Mouse (Mus musculus) heart, postnatal 25 days (tissue): ENCODE data around the gene 4931406P16Rik. TPM values are rescaled to one million over a fixed set of nuclear protein-coding genes. Genes with fewer than 3 reads are reported as not detected.

Experiments
- DNase-seq: peaks from one replicate; pipeline ENCODE4 v3.0.0; 2022; ENCODE audit warnings: low spot score
- intact Hi-C: fragments of 180-260 bp; cut with DNase I; formaldehyde crosslinking; loops from one replicate; pipeline ENCODE4 v1.15.1; 2025
- total RNA-seq, 2 experiments: library from RNA; stranded (reverse); gene quantifications; 2 replicates each; pipeline ENCODE4 v1.2.3; 2021

The 4931406P16Rik gene
- total RNA-seq, 2 experiments from 2014 or later = 45.3 to 52.9 TPM

GRCm38 (mm10) chr7:34257279-34257678 is 56.1 kb downstream of the 4931406P16Rik start:
- intact Hi-C loops = no loop called here
- no peak for DNase-seq

GRCm38 (mm10) chr7:34255916-34256315 is 57.4 kb downstream of the 4931406P16Rik start:
- intact Hi-C loops = no loop called here
- DNase-seq = no peak

GRCm38 (mm10) chr7:34255137-34255536 is 58.2 kb downstream of the 4931406P16Rik start:
- intact Hi-C loops = no loop called here
- DNase-seq = no peak

- DNase-seq = no peak
These were observed 61.3 kb downstream of the 4931406P16Rik start for GRCm38 (mm10) chr7:34252030-34252429.

GRCm38 (mm10) chr7:34250738-34251137 is 62.6 kb downstream of the 4931406P16Rik start, which contains the start of gene Gm6096:
TSS of gene Gm6096 (plus strand) at chr7:34251038.
- DNase-seq = no peak
- intact Hi-C loops = no loop called here

More at GRCm38 (mm10) chr7:34252030-34252429, 61.3 kb downstream of the 4931406P16Rik start:
- intact Hi-C loops = loop anchor here (2.0 kb wide), 3 partner anchors 15 to 105 kb away; partner anchors contain the start of gene 4931406P16Rik

GRCm38 (mm10) chr7:34246870-34247499 is 66.4 kb downstream of the 4931406P16Rik start:
- intact Hi-C loops = no loop called here
- no peak for DNase-seq

GRCm38 (mm10) chr7:34242176-34242575 is 71.2 kb downstream of the 4931406P16Rik start:
- DNase-seq = no peak
- intact Hi-C loops = no loop called here

- DNase-seq = no peak
- intact Hi-C loops = no loop called here
These were observed 75.3 kb downstream of the 4931406P16Rik start for GRCm38 (mm10) chr7:34238086-34238485.

- no peak for DNase-seq
- intact Hi-C loops = loop anchor here (2.0 kb wide), 1 partner anchor 17 kb away; no protein-coding TSS in a partner anchor
These were observed 77.7 kb downstream of the 4931406P16Rik start for GRCm38 (mm10) chr7:34235602-34236001.

- intact Hi-C loops = loop anchor here (5.0 kb wide), 1 partner anchor 77 kb away; the partner anchor contains the start of gene 4931406P16Rik
- no peak for DNase-seq
These were observed 78.5 kb downstream of the 4931406P16Rik start for GRCm38 (mm10) chr7:34234610-34235561.

- intact Hi-C loops = loop anchor here (5.0 kb wide), 1 partner anchor 78 kb away; the partner anchor contains the start of gene 4931406P16Rik
These were observed 79.3 kb downstream of the 4931406P16Rik start for GRCm38 (mm10) chr7:34233909-34234609.

GRCm38 (mm10) chr7:34232785-34233725 is 80.3 kb downstream of the 4931406P16Rik start:
- intact Hi-C loops = loop anchor here (5.0 kb wide), 1 partner anchor 79 kb away; the partner anchor contains the start of gene 4931406P16Rik
- DNase-seq = no peak

More at GRCm38 (mm10) chr7:34233909-34234609, 79.3 kb downstream of the 4931406P16Rik start:
- peak; percentile 96 for DNase-seq

- intact Hi-C loops = loop anchor here (5.0 kb wide), 1 partner anchor 82 kb away; the partner anchor contains the start of gene 4931406P16Rik
- DNase-seq = peak; percentile 68
These were observed 83.2 kb downstream of the 4931406P16Rik start, which contains the start of gene Gpi1 for GRCm38 (mm10) chr7:34230116-34230515. TSS of gene Gpi1 (minus strand) at chr7:34230336.

- DNase-seq = peak; percentile 40
- intact Hi-C loops = loop anchor here (2.0 to 5.0 kb wide), 2 partner anchors 33 to 83 kb away; partner anchors contain the start of genes 4931406P16Rik and Pdcd2l
These were observed 83.7 kb downstream of the 4931406P16Rik start for GRCm38 (mm10) chr7:34229691-34230111.

GRCm38 (mm10) chr7:34229153-34229552 is 84.2 kb downstream of the 4931406P16Rik start:
- intact Hi-C loops = loop anchor here (2.0 kb wide), 1 partner anchor 32 kb away; the partner anchor contains the start of gene Pdcd2l
- DNase-seq = no peak

GRCm38 (mm10) chr7:34228641-34229040 is 84.7 kb downstream of the 4931406P16Rik start:
- intact Hi-C loops = loop anchor here (2.0 kb wide), 1 partner anchor 32 kb away; the partner anchor contains the start of gene Pdcd2l
- DNase-seq = no peak

- no peak for DNase-seq
- intact Hi-C loops = no loop called here
These were observed 86.5 kb downstream of the 4931406P16Rik start for GRCm38 (mm10) chr7:34226846-34227245.

GRCm38 (mm10) chr7:34226086-34226485 is 87.3 kb downstream of the 4931406P16Rik start:
- intact Hi-C loops = no loop called here
- DNase-seq = no peak
